Mouse (Mus musculus): ENCODE measurements at regions not wholly inside any gene's neighbourhood (a gene's known extent, or its start where the extent isn't known, plus 50 kb on each side); places are given as distances from the start of the nearest gene placed in this dataset.

DNA sequence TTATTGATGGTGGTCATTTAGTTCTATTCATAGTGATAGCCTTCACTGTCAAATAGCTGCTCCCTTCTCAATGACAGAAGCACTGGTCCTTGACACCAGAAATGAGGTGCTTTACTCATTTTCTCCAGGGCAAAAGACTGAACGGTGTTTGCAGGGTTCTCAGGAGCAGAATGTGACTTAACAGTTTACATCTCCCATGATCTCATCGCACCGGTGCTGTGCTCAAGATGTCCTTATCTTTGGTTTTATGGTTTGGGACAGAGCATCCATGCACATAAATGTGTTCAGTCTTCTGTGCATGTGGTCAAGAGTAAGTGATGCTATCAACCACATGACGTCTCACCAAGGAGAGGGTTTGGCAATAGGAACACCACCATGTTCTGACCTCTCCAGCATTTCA, 78.1 kb upstream of the Pdc start:
- no peak for TF ChIP-seq EP300 (IDR thresholded peaks at IDR 0.05)
- no peak for TF ChIP-seq CTCF (IDR thresholded peaks at IDR 0.05)

All from lung, postnatal 0 days (tissue).